Mouse (Mus musculus): ENCODE measurements around the gene Trip11.

Gene Trip11

GRCm38 (mm10) chr12:101821596-101821995, 91.5 kb downstream of the Trip11 start:
- DNase-seq (ENCODE audit: low read depth, low spot score), result no peak

GRCm38 (mm10) chr12:101819570-101819969, 93.5 kb downstream of the Trip11 start:
- DNase-seq (ENCODE audit: low read depth, low spot score), result no peak

GRCm38 (mm10) chr12:101818608-101819370, 94.3 kb downstream of the Trip11 start, which contains the start of gene Fbln5:
Fbln5 (minus strand) TSS chr12:101819055.
- DNase-seq (ENCODE audit: low read depth, low spot score), result peak; percentile 80

- DNase-seq (ENCODE audit: low read depth, low spot score), result peak; percentile 16
Observed at GRCm38 (mm10) chr12:101818246-101818607, 94.8 kb downstream of the Trip11 start.

- DNase-seq (ENCODE audit: low read depth, low spot score), result peak; percentile 21
Observed at GRCm38 (mm10) chr12:101816810-101817209, 96.3 kb downstream of the Trip11 start.

GRCm38 (mm10) chr12:101815796-101816195, 97.3 kb downstream of the Trip11 start:
- DNase-seq (ENCODE audit: low read depth, low spot score), result no peak

GRCm38 (mm10) chr12:101814423-101814822, 98.6 kb downstream of the Trip11 start:
- no peak for DNase-seq (ENCODE audit: low read depth, low spot score)

- no peak for DNase-seq (ENCODE audit: low read depth, low spot score)
Observed at GRCm38 (mm10) chr12:101811181-101811580, 101.9 kb downstream of the Trip11 start.

GRCm38 (mm10) chr12:101810515-101810914, 102.6 kb downstream of the Trip11 start:
- no peak for DNase-seq (ENCODE audit: low read depth, low spot score)

- no peak for DNase-seq (ENCODE audit: low read depth, low spot score)
Observed at GRCm38 (mm10) chr12:101807400-101807799, 105.7 kb downstream of the Trip11 start.

- no peak for DNase-seq (ENCODE audit: low read depth, low spot score)
Observed at GRCm38 (mm10) chr12:101802445-101802844, 110.6 kb downstream of the Trip11 start.

GRCm38 (mm10) chr12:101801744-101802143, 111.3 kb downstream of the Trip11 start:
- DNase-seq (ENCODE audit: low read depth, low spot score), result no peak

GRCm38 (mm10) chr12:101801051-101801450, 112.0 kb downstream of the Trip11 start:
- DNase-seq (ENCODE audit: low read depth, low spot score), result no peak

GRCm38 (mm10) chr12:101798189-101798922, 114.7 kb downstream of the Trip11 start:
- peak; percentile 42 for DNase-seq (ENCODE audit: low read depth, low spot score)

GRCm38 (mm10) chr12:101794458-101794857, 118.6 kb downstream of the Trip11 start:
- DNase-seq (ENCODE audit: low read depth, low spot score), result no peak

- DNase-seq (ENCODE audit: low read depth, low spot score), result no peak
Observed at GRCm38 (mm10) chr12:101793221-101793621, 119.8 kb downstream of the Trip11 start.

- no peak for DNase-seq (ENCODE audit: low read depth, low spot score)
Observed at GRCm38 (mm10) chr12:101792684-101793083, 120.4 kb downstream of the Trip11 start.

GRCm38 (mm10) chr12:101789767-101790166, 123.3 kb downstream of the Trip11 start:
- no peak for DNase-seq (ENCODE audit: low read depth, low spot score)

GRCm38 (mm10) chr12:101789250-101789649, 123.8 kb downstream of the Trip11 start:
- DNase-seq (ENCODE audit: low read depth, low spot score), result no peak

Data from forelimb bud, embryonic 11.5 days (tissue).